Mouse (Mus musculus) bone marrow, adult 2 months (tissue): ENCODE results near the gene Acaca. TPM values are rescaled to one million over a fixed set of nuclear protein-coding genes. Genes with fewer than 3 reads are reported as not detected.
"Not testable (repeated sequence)": the region's sequence is repeated elsewhere in the genome, so short reads cannot be mapped to it uniquely, and the experiment has no call there.

Source experiments
- H3K27ac ChIP-seq: fragments of 200-500 bp; 2 replicates; pipeline ENCODE4 v1.5.1; 2012; ENCODE audit warnings: low read depth, mild to moderate bottlenecking, control low read depth, inconsistent platforms, low read length; ENCODE audit not compliant: control insufficient read depth, poor library complexity, insufficient read depth
- H3K4me1 ChIP-seq: fragments of 200-500 bp; 2 replicates; pipeline ENCODE4 v1.6.1; 2011; ENCODE audit warnings: low read length; ENCODE audit not compliant: control insufficient read depth, insufficient read depth
- H3K4me3 ChIP-seq: fragments of 200-500 bp; replicated peaks from 2 replicates; pipeline ENCODE3; 2011; ENCODE audit warnings: mild to moderate bottlenecking, low read depth, low read length, control low read depth; ENCODE audit not compliant: control insufficient read depth
- CTCF ChIP-seq: fragments of 200-500 bp; IDR thresholded peaks from 2 replicates; pipeline ENCODE4 v1.5.1; 2011; ENCODE audit warnings: low read length, control low read depth; ENCODE audit not compliant: control insufficient read depth, insufficient read depth
- POLR2A ChIP-seq: fragments of 200-500 bp; IDR thresholded peaks from 2 replicates; pipeline ENCODE4 v1.6.1; 2011; ENCODE audit warnings: low read depth, mild to moderate bottlenecking, control low read depth, low read length, borderline replicate concordance; ENCODE audit not compliant: control insufficient read depth
- WGBS: fragments of 180-500 bp; shearing (Covaris S2); methylation state at CpG from one replicate; pipeline ENCODE4 v1.1.7; 2018; 5-methylcytosine and 5-hydroxymethylcytosine counted together
- polyA plus RNA-seq: library from polyadenylated mRNA; stranded (reverse); fragments of >200 nt; gene quantifications from 2 replicates; pipeline ENCODE4 v1.2.4, GENCODE M21; 2011; ENCODE audit warnings: low replicate concordance; ENCODE audit not compliant: missing spikeins, insufficient read depth, insufficient read length

The Acaca gene
- polyA plus RNA-seq, 1 experiment = 5.5 TPM

DNA sequence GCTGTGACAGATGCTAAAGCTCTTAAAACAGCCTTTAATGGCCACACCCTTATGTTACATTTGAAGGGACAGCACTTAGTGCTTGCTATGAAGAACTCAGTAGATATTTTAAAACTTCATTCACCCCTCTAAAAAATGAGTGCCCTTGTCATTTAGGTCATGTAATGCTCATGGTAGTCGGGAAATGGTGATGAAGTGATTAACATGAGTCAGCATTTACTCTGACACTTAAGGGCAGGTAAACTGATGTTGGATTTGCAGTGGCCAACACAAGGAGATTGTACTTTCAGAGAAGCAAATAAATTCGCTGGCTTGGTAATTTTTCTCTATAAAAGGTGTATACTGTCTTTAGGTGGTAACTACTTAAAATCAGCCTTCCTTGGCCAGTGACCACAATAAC lies 166.9 kb downstream of the Acaca start:
- H3K4me3 ChIP-seq = no peak overlapping the region
- 76% methylated on average over 2 of the region's 2 CpGs for WGBS
- H3K27ac ChIP-seq = no peak overlapping the region
- H3K4me1 ChIP-seq = no peaks in the 10 kb centered on the region
- TF ChIP-seq CTCF (no peak), POLR2A (no peak)

DNA sequence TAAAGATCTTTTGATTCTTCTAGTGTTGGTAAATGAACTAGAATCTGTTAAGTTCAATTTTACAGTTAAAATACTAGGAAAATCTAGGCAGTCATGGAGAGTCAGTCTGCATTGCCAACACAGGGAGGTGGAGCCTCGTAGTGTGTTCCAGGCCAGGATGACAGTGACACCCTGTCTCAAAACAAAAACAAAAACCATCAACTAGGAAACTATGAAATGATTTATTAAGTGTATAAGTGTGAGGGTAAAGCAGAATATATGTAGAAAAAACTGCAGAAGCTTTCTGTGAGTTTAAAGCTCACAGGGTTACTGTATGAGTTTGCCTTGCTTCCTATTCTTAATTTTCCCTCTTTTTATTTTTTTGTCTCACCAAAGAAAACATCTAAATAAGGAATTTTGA lies 176.0 kb downstream of the Acaca start:
- no peak overlapping the region for H3K4me3 ChIP-seq
- H3K4me1 ChIP-seq = no peaks in the 10 kb centered on the region
- TF ChIP-seq CTCF (no peak), POLR2A (no peak)
- 77% methylated on average over 1 of the region's 1 CpGs for WGBS
- H3K27ac ChIP-seq = no peak overlapping the region

DNA sequence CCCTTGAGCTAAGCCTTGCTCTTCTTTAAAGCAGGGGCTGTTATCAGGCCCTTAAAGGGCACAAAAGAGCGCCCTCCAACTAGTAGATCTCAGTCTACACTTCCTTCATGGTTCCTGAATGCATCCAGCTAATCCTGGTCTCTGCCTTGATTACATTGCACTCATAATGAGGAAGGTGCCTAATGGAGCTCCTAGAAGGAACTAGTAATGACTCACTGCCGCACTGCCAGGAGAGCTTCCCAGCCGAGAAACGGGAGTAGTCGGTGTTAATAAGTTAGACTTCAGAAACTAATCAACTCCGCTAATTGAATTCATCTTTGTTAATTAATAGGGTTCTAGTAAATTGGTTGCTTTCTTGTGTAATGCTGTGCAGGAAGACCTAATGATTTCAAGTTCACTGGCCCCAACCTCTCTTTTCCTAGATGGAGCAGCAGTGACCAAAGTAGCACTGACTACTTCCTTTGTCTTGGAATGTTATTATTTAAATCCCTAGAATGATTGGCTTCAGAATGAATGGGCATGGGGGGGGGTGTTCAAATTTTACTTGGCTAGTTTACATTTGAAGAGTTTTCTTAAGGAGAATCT lies 176.8 kb downstream of the Acaca start:
- 90% methylated on average over 6 of the region's 6 CpGs for WGBS
- no peak overlapping the region for H3K27ac ChIP-seq
- H3K4me3 ChIP-seq = no peak overlapping the region
- TF ChIP-seq CTCF = no peak
- TF ChIP-seq POLR2A = no peak
- no peaks in the 10 kb centered on the region for H3K4me1 ChIP-seq

DNA sequence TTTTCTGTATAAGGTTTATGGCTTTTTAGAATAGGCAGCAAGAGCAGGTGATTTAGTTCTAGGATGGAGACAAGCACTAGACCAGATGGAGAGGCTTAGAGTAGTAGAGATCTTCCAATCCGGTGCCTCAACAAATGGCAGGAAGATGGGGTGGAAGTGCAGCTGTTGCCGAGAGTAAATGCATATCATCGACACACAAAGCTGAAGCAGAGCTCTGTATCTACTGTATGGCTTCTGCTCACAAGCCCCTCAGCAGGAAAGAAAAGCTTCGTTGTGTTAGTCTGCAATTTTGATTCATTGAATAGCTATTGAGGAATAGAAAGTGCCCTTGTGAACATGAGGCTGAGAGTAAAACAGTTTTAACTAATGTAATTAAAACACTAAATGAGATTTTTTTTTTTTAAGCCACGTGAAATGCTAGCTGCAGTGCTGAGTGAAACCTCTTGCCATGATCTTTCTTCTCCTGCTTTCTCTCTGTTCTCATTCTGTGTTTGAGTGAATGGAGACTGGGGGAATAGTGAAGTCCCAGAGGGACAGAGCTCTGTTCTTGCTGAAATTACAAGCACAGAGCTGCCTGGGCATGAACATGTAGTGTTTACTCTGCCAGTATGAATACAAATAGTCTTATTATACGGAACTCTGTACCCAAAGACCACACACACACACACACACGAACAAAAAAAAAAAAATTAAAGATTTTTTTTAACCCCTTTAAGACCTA lies 194.7 kb downstream of the Acaca start:
- 84% methylated on average over 7 of the region's 7 CpGs for WGBS

DNA sequence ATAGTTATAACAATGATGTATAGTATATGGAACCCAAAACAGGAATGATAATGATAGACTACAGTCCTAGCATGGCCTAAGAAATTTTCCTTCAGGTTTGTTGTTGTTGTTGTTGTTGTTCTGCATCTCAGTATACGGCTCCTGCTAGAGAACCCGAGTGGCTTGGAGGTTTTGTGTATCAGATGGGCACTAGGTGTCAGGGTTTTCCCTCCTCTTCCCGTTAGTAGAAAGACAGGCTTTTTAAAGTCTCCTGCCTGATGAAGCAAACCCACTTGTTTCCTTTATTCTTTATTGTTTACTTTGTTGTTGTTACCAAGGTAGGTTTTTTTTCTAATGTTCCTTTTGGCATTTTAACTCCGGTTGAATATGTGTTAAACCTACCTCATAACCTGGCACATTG lies 197.6 kb downstream of the Acaca start:
- TF ChIP-seq CTCF (no peak), POLR2A (no peak)
- Histone ChIP-seq H3K4me3 (no peak overlapping the region), H3K4me1 (no peaks in the 10 kb centered on the region), H3K27ac (no peak overlapping the region)
- WGBS = 85% methylated on average over 4 of the region's 4 CpGs

More for the DNA sequence above, 194.7 kb downstream of the Acaca start:
- TF ChIP-seq CTCF = no peak
- no peaks in the 10 kb centered on the region for H3K4me1 ChIP-seq
- H3K4me3 ChIP-seq = no peak overlapping the region
- H3K27ac ChIP-seq = no peak overlapping the region

DNA sequence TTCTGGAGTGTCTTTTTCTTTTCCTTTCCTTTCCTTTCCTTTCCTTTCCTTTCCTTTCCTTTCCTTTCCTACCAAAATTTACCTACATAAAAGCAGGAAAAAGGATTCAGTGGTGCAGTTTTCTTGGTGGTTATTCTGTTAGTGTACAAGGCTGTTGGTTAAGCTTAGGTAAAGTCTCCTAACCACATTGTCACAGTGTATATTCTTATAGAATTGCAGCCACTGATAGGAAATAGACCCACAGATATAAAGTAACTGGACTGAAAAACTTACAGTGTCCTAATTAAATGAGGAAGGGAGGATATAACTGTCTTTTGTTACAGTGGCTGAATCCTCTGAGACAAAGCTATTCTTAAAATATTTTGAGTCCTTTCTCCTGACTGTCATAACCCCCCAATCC lies 202.9 kb downstream of the Acaca start:
- TF ChIP-seq CTCF (no peak), POLR2A (no peak)
- Histone ChIP-seq H3K4me1 (no peaks in the 10 kb centered on the region), H3K4me3 (no peak overlapping the region), H3K27ac (no peak overlapping the region)

DNA sequence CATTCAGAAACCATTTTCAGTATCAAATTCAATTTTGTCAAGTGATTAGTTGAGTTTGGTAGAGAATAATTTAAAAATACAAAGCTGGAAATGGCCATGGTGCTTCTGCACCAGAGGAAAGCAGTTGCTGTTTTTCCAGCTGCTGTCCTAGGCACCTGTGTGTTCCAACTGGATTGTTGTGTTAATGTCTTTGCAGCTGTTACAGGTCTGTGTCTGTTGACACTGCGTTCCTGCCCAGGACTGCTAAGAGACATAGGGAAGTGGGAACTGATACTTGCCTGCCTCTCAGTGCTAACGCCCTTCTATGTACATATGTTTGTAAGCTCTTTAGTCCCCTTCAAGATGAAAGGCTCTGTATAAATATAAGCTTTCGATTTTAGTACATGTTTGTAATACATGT lies 203.4 kb downstream of the Acaca start:
- Histone ChIP-seq H3K27ac (no peak overlapping the region), H3K4me1 (no peaks in the 10 kb centered on the region), H3K4me3 (no peak overlapping the region)
- no peak for TF ChIP-seq CTCF
- TF ChIP-seq POLR2A = no peak
- WGBS = 78% methylated on average over 3 of the region's 3 CpGs

DNA sequence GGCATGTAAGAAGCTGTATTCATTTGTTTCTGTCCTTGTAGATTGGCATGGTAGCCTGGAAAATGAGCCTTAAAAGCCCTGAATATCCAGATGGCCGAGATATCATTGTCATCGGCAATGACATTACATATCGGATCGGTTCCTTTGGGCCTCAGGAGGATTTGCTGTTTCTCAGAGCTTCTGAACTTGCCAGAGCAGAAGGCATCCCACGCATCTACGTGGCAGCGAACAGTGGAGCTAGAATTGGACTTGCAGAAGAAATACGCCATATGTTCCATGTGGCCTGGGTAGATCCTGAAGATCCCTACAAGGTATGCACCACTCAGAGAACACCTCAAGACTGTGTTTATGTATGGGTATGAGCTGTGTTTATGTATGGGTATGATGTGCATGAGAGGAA lies 208.8 kb downstream of the Acaca start:
- WGBS = 95% methylated on average over 7 of the region's 8 CpGs

DNA sequence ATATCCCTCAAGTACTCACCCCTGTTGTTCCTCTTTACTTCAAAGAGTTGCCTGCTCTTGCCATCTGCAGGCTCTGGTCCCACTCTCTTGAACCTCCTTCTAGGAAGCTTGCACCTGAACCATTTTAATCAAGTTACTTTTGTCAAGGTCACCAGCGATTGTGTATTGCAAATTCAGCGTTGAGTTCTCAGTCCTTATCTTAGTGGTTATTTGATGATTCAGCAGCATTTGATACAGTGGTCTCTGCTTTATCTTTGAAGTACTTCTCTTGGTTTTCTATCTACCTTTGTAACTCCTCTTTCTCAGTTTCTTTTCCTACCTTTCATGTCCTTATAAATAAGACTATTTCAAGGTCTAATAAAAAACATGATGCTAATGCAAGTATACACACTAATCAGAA lies 211.2 kb downstream of the Acaca start:
- TF ChIP-seq POLR2A = no peak
- Histone ChIP-seq H3K4me3 (no peak overlapping the region), H3K27ac (no peak overlapping the region), H3K4me1 (no peaks in the 10 kb centered on the region; the same call in 1 of the 2 replicates)
- 55% methylated on average over 2 of the region's 2 CpGs for WGBS

More for the DNA sequence above, 208.8 kb downstream of the Acaca start:
- not testable (repeated sequence) for H3K27ac ChIP-seq, H3K4me3 ChIP-seq, H3K4me1 ChIP-seq
